Mouse (Mus musculus): ENCODE results near the gene Fbxw16. TPM values are rescaled to one million over a fixed set of nuclear protein-coding genes. Genes with fewer than 3 reads are reported as not detected.
"Not testable (repeated sequence)": the region's sequence is repeated elsewhere in the genome, so short reads cannot be mapped to it uniquely, and the experiment has no call there.

The Fbxw16 gene
- not detected in 2 replicates for polyA plus RNA-seq (2014; fragmentation: Nextera tagmentation; extraction: Ambion mirVana)

DNA sequence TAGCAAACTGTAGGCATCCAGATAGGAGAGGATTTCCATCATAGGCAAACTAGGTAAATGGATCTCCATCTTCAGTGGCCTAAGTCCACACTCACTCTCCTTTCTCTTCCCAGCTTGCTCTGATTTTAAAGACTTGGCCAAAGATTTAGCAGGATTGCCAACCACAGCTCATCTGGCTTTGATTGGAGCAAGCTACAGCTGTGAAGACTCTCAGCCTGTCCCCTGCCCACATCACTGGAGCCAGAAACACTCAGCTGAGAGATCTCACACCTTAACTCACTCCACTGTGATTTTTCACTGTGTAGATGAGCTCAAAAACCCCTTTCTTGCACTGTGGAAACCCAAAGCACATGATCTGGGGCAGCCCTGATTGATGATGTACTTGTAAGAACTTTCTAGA, at the start of gene Fbxw16:
Fbxw16 (minus strand) TSS at position 101 of the 400 bp plus-strand sequence.
- ATAC-seq (no peak), DNase-seq (ENCODE audit: low spot score) (no peak)
- Histone ChIP-seq H3K4me1 (ENCODE audit: control insufficient read depth, insufficient read depth, low read length) (no peaks in the 10 kb centered on the region), H3K4me3 (ENCODE audit: low read depth, low read length) (no peak within 1 kb of the TSS), H3K36me3 (ENCODE audit: control insufficient read depth, insufficient read depth, low read length) (no peaks in the 10 kb centered on the region), H3K9me3 (replicated peaks; ENCODE audit: control insufficient read depth, low read length) (no peaks in the 10 kb centered on the region), H3K27me3 (replicated peaks; ENCODE audit: control insufficient read depth, insufficient read depth, low read length) (no peaks in the 10 kb centered on the region), H3K9ac (ENCODE audit: low read length) (no peak within 1 kb of the TSS), H3K27ac (ENCODE audit: low read depth, low read length) (no peak within 1 kb of the TSS), H3K4me2 (ENCODE audit: low read length) (no peak within 1 kb of the TSS)

DNA sequence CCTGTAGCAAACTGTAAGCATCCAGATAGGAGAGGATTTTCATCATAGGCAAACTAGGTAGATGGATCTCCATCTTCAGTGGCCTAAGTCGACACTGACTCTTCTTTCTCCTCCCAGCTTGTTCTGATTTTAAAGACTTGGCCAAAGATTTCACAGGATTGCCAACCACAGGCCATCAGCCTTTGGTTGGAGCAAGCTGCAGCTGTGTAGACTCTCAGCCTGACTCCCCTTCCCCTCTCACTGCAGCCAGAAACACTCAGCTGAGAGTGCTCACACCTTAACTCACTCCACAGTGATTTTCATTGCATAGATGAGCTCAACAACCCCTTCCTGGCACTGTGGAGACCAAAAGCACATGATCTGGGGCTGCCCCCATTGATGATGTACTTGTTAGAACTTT, 46.8 kb upstream of the Fbxw16 start, which contains the start of gene Fbxw19:
Fbxw19 (minus strand) TSS at position 101 of the 400 bp plus-strand sequence.
- not testable (repeated sequence) for H3K27ac ChIP-seq (ENCODE audit: low read depth, low read length); H3K4me2 ChIP-seq (ENCODE audit: low read length); H3K4me3 ChIP-seq (ENCODE audit: low read depth, low read length); H3K36me3 ChIP-seq (ENCODE audit: control insufficient read depth, insufficient read depth, low read length); H3K9me3 ChIP-seq (replicated peaks; ENCODE audit: control insufficient read depth, low read length); H3K9ac ChIP-seq (ENCODE audit: low read length); H3K4me1 ChIP-seq (ENCODE audit: control insufficient read depth, insufficient read depth, low read length); H3K27me3 ChIP-seq (replicated peaks; ENCODE audit: control insufficient read depth, insufficient read depth, low read length); ATAC-seq; DNase-seq (ENCODE audit: low spot score)
- 79% methylated on average over 1 of the region's 1 CpGs for WGBS

DNA sequence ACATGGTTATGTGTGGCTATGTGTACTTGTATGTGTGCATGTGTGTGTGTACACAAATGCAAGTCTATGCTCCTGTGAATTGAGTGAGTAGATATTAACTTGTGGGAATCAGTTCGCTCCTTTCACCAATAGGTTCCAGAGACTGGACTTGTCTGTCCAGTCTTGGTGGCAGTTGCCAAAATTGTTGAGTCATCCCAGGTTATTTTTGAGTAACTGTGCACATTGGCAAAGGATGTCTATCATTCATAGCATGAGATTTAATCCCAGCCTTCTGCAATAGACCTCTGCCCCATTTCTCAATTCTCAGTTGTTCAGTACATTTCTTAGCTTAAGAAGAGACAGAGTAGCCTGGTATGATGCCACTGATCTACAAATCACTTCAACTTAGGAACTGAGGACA, 16.0 kb downstream of the Fbxw16 start:
- ATAC-seq = no peak

DNA sequence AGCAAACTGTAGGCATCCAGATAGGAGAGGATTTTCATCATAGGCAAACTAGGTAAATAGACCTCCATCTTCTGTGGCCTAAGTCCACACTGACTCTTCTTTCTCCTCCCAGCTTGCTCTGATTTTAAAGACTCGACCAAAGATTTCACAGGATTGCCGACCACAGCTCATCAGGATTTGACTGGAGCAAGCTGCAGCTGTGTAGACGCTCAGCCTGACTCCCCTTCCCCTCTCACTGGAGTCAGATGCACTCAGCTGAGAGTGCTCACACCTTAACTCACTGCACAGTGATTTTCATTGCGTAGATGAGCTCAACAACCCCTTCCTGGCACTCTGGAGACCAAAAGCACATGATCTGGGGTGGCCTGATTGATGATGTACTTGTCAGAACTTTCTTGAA, 44.7 kb downstream of the Fbxw16 start, which contains the start of gene Fbxw22:
Fbxw22 (minus strand) TSS at position 101 of the 400 bp plus-strand sequence.
- WGBS = 79% methylated on average over 4 of the region's 4 CpGs
- not testable (repeated sequence) for H3K4me3 ChIP-seq (ENCODE audit: low read depth, low read length); ATAC-seq; H3K9ac ChIP-seq (ENCODE audit: low read length); H3K36me3 ChIP-seq (ENCODE audit: control insufficient read depth, insufficient read depth, low read length); H3K4me2 ChIP-seq (ENCODE audit: low read length); H3K4me1 ChIP-seq (ENCODE audit: control insufficient read depth, insufficient read depth, low read length); H3K9me3 ChIP-seq (replicated peaks; ENCODE audit: control insufficient read depth, low read length); DNase-seq (ENCODE audit: low spot score); H3K27me3 ChIP-seq (replicated peaks; ENCODE audit: control insufficient read depth, insufficient read depth, low read length); H3K27ac ChIP-seq (ENCODE audit: low read depth, low read length)

More for the DNA sequence above, 16.0 kb downstream of the Fbxw16 start:
- WGBS = 88% methylated on average over 1 of the region's 1 CpGs
- no peak overlapping the region for H3K9ac ChIP-seq (ENCODE audit: low read length)
- no peak overlapping the region for H3K4me3 ChIP-seq (ENCODE audit: low read depth, low read length)
- no peak overlapping the region for H3K4me2 ChIP-seq (ENCODE audit: low read length)
- no peak overlapping the region for H3K27ac ChIP-seq (ENCODE audit: low read depth, low read length)
- H3K9me3 ChIP-seq (replicated peaks; ENCODE audit: control insufficient read depth, low read length) = no peaks in the 10 kb centered on the region
- no peak for DNase-seq (ENCODE audit: low spot score)
- no peaks in the 10 kb centered on the region for H3K4me1 ChIP-seq (ENCODE audit: control insufficient read depth, insufficient read depth, low read length)
- no peaks in the 10 kb centered on the region for H3K27me3 ChIP-seq (replicated peaks; ENCODE audit: control insufficient read depth, insufficient read depth, low read length)
- no peaks in the 10 kb centered on the region for H3K36me3 ChIP-seq (ENCODE audit: control insufficient read depth, insufficient read depth, low read length)

Other genes with a start within 250 kb of the Fbxw16 start
- gene Fbxw20, start 214.4 kb downstream of the Fbxw16 start, polyA plus RNA-seq (2014; fragmentation: Nextera tagmentation; extraction: Ambion mirVana) = not detected in 2 replicates
- not detected in 2 replicates for gene Fbxw14, start 161.5 kb downstream of the Fbxw16 start, polyA plus RNA-seq (2014; fragmentation: Nextera tagmentation; extraction: Ambion mirVana)
- not detected in 2 replicates for gene Fbxw28, start 109.5 kb downstream of the Fbxw16 start, polyA plus RNA-seq (2014; fragmentation: Nextera tagmentation; extraction: Ambion mirVana)
- gene Fbxw22, start 44.8 kb downstream of the Fbxw16 start, polyA plus RNA-seq (2014; fragmentation: Nextera tagmentation; extraction: Ambion mirVana) = not detected in 2 replicates
- gene Fbxw19, start 46.7 kb upstream of the Fbxw16 start, polyA plus RNA-seq (2014; fragmentation: Nextera tagmentation; extraction: Ambion mirVana) = not detected in 2 replicates
- not detected in 2 replicates for gene Fbxw15, start 119.1 kb upstream of the Fbxw16 start, polyA plus RNA-seq (2014; fragmentation: Nextera tagmentation; extraction: Ambion mirVana)
- not detected in 2 replicates for gene Fbxw24, start 176.9 kb upstream of the Fbxw16 start, polyA plus RNA-seq (2014; fragmentation: Nextera tagmentation; extraction: Ambion mirVana)
- not detected in 2 replicates for gene Fbxw25, start 215.5 kb upstream of the Fbxw16 start, polyA plus RNA-seq (2014; fragmentation: Nextera tagmentation; extraction: Ambion mirVana)